Mouse (Mus musculus) layer of hippocampus, adult 2 months (tissue): Measurements from ENCODE around the gene Fbxo10. TPM values are rescaled to one million over a fixed set of nuclear protein-coding genes. Genes with fewer than 3 reads are reported as not detected.
A peak's percentile ranks its signal among the peaks of the same experiment; 100 is the strongest.
"Not testable (repeated sequence)": the region's sequence is repeated elsewhere in the genome, so short reads cannot be mapped to it uniquely, and the experiment has no call there.

Source experiments
- DNase-seq, 2 experiments: peaks; one replicate each; pipeline ENCODE4 v3.0.0; 2022; ENCODE audit warnings: low spot score in 2 of 2
- H3K27ac ChIP-seq: fragments of 200-600 bp; 2 replicates; pipeline ENCODE4 v1.8.1; 2022
- H3K4me3 ChIP-seq: fragments of 200-600 bp; 2 replicates; pipeline ENCODE4 v1.8.1; 2022; ENCODE audit warnings: mild to moderate bottlenecking
- CTCF ChIP-seq: fragments of 200-600 bp; conservative IDR thresholded peaks from 2 replicates; pipeline ENCODE4 v1.8.1; 2022; ENCODE audit warnings: antibody characterized with exemption, mild to moderate bottlenecking, moderate library complexity
- total RNA-seq, 2 experiments: library from RNA; stranded (reverse); gene quantifications; 2 replicates each; pipeline ENCODE4 v1.2.3; 2021

Fbxo10 gene
- total RNA-seq, 2 experiments from 2014 or later: 46.1 to 48.0 TPM

DNA sequence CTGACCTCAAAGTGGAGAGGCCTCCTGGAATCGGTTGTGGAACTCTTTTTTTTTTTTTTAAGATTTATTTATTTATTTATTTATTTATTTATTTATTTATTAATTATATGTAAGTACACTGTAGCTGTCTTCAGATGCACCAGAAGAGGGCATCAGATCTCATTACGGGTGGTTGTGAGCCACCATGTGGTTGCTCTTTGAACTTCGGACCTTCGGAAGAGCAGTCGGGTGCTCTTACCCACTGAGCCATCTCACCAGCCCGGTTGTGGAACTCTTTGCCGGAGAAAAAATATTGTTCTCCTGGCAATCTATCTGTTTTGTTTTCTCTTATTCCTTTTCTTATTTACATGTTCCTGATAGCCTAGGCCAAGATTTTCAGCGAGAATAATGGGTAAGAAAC lies 45.5 kb downstream of the Fbxo10 start:
- H3K27ac ChIP-seq, H3K4me3 ChIP-seq, DNase-seq: not testable (repeated sequence)
- TF ChIP-seq CTCF: peak; percentile 71

DNA sequence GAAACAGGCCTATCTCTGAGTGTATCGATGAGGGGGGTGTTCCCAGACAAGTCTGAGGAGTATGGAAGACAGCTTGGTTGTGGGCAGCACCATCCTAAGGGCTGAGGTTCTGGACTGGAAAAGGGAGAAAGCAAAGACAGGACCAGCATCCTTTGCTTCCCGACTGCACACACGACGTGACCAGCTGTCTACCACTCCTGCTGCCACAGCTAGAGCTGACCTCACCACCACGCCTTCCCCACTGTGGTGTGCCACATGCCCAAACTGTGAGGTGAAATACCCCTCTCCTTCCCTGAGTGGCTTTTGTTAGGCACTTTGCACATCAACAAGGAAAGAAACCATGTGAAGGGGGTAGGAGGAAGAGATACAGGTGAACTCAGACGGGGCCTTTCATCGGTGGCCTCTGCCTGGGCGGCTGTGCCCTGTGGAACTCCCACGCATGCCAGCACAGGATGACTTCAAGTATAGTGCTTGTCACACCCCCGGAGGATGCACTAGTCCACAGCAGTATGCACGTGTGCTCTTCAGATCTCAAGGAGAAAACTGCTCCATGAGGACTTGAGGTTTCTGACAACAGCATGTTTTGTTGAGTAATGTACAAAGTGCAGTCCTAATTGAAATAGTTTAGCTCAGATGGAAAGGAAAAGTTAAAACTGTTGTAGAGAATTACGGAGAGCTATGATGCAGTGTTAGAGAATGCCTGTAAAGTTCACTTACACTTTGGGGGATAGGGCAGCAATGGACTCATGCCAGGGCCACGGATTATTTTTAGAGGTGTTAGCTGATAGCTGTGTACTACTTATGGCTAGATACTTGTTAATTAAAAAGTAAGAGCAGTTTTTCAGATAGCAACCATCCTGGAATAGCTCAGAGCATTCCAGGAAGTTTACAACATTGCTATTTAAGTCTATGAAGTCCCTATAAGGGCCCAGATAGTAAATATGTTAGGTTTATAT lies 46.7 kb downstream of the Fbxo10 start:
- no peak for DNase-seq
- TF ChIP-seq CTCF: no peak
- Histone ChIP-seq H3K27ac (no peak overlapping the region), H3K4me3 (no peak overlapping the region)

DNA sequence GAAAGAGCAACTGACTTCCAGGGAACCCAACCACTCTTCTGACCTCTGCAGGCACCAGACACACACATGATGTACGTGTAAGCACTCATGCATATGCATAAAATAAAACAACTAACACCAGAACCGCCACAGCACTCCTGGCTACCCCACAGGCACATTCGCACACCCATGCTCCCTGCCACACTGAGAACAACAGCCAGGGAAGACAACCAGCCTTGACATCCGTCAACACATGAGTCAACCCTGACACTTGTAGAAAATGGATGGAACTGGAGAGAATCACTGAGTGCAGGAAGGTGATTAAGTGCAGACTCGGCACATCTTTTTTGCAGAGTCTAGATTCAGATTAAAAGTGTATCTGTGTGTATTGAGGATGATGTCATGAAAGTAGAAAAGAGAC lies 47.8 kb downstream of the Fbxo10 start:
- TF ChIP-seq CTCF: no peak
- H3K27ac ChIP-seq: no peak overlapping the region
- H3K4me3 ChIP-seq: no peak overlapping the region
- no peak for DNase-seq

DNA sequence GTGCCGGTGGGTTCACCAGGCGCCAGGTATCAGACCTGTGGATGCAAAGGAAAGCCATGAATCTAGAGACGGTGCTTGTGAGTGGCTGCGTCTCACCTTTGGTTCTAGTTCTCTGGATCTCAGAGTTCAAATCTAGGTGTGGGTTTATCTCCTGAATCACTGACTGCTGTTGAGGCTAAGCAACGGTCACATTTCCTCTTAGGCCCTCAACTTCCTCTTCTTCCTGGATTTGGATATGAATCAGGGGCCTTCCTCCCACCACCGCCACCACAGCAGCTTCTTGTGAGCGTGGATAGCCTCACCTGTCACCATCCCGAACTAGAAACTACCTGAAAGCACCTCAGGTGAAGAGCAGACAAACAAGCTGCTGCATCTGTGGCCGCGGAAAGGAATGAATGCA lies 48.4 kb downstream of the Fbxo10 start:
- no peak for DNase-seq
- no peak for TF ChIP-seq CTCF
- no peak overlapping the region for H3K27ac ChIP-seq
- H3K4me3 ChIP-seq: no peak overlapping the region

DNA sequence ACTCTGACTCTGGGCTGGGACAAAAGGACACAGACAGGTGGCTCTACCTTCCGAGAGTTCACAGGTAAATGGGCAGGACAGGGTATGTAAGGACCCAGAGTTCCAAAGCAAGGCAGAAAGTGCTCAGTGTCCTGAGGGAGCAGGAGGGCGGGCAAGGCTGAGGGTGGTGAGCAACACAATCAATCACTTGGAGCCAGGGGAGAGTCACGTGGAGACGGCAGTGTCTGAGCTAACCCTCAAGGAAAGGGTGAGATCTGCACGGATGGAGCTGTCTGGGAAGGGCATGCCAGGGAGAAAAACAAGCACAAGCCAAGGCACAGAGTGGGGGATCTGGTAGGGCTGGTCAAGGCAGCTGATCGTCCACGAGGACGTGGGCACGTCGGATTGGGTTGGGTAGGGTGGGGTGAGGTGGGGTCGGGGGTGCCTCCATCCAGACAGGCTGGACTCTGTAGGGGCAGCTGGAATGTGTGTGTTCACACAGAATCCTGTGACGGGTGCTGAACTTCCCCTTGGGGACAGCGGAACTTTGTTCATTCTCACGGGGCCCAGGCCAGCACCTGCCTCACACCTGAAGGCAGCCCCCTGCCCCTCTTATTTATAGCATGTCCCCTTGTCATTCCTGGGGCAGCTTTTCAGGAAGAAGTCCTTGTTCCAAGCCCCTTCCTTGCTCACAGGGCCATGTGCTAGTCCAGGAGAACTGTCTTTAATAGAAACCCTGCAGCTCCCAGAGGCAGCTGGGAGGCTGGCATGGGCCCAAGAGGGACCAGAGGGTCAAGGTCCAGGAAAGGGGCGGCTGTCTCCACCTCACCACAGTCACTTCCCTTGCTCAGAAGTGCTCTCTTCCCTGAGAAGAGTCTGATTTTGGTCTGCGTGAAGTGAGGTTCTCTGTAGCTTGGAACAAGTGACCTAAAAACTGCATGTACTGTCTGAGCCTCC lies 49.4 kb downstream of the Fbxo10 start:
- no peak for DNase-seq
- Histone ChIP-seq H3K4me3 (no peak overlapping the region), H3K27ac (no peak overlapping the region)
- TF ChIP-seq CTCF: no peak

- TF ChIP-seq CTCF: no peak
- DNase-seq: no peak
- no peak overlapping the region for H3K4me3 ChIP-seq
- no peak overlapping the region for H3K27ac ChIP-seq
Measured at GRCm38 (mm10) chr4:45032586-45032985, 51.8 kb downstream of the Fbxo10 start.

GRCm38 (mm10) chr4:45026459-45026858 lies 57.9 kb downstream of the Fbxo10 start:
- H3K27ac ChIP-seq: no peak overlapping the region
- no peak overlapping the region for H3K4me3 ChIP-seq
- no peak for DNase-seq
- no peak for TF ChIP-seq CTCF

DNA sequence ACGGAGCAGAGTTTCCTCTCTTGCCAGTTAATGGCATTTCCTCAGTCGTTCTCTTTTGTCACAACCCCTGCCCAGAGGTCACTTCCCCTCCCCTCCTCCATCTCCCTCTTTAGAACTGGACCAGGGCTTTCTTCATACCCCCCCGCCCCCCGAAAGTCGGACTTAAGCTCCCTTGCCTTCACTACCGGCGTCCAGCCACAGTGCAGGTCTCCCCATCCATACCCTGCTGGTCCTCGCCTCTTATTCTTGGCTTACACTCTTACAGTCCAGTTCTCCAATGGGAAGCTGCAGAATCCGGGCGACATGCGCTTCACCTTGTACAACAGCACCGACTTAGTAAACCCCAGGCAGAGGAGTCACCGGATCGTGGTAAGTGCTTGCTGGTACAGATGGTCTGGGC lies 65.4 kb downstream of the Fbxo10 start:
- TF ChIP-seq CTCF: no peak
- no peak for DNase-seq
- Histone ChIP-seq H3K27ac (peak overlapping the region; percentile 68; the same call in 1 of the 2 replicates), H3K4me3 (peak overlapping the region; percentile 79)

- Histone ChIP-seq H3K4me3 (peak within 1 kb of the TSS; percentile 79), H3K27ac (peak within 1 kb of the TSS; percentile 68)
- DNase-seq: peak; percentile 85 to 86
- TF ChIP-seq CTCF: no peak
Measured at GRCm38 (mm10) chr4:45018452-45018980, 65.9 kb downstream of the Fbxo10 start, which contains the start of gene Polr1e. Gene Polr1e, plus strand, starts transcription at chr4:45018583.

DNA sequence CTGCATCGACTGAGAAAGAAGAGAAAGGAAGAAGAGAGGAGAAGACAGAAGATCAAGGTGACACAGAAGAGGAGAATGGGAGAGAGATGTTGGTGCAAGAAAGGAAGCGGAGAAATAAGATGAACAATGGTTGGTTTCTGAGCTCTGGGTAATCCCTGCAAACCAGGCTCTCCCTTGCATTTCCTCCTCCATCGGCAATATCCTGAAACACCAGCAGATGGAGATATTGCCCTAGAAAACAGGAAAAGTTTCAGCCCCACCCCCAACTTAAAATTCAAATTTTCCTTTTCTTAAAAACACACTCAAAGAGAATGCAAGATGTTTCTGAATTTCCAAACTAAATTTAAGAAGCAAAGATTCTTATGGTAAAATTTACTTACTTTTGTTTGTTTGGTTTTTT lies 68.8 kb downstream of the Fbxo10 start:
- peak; percentile 91 for TF ChIP-seq CTCF
- Histone ChIP-seq H3K4me3 (no peak overlapping the region), H3K27ac (no peak overlapping the region)
- peak; percentile 51 to 74 for DNase-seq

- no peak for DNase-seq
- no peak for TF ChIP-seq CTCF
- peak overlapping the region; percentile 90; the same call in 1 of the 2 replicates for H3K27ac ChIP-seq
- H3K4me3 ChIP-seq: peak overlapping the region; percentile 97
Measured at GRCm38 (mm10) chr4:45013537-45013936, 70.9 kb downstream of the Fbxo10 start.

GRCm38 (mm10) chr4:45013031-45013431 lies 71.4 kb downstream of the Fbxo10 start:
- no peak for TF ChIP-seq CTCF
- Histone ChIP-seq H3K4me3 (peak overlapping the region; percentile 97), H3K27ac (peak overlapping the region; percentile 90)
- DNase-seq: no peak
